Mouse (Mus musculus) neural tube, embryonic 11.5 days (tissue): ENCODE results near the gene Phc2. TPM values are rescaled to one million over a fixed set of nuclear protein-coding genes. Genes with fewer than 3 reads are reported as not detected.

Experiments used
- ATAC-seq: fragments of 200-750 bp; cut with Nextera tagmentation; 2 replicates; pipeline ENCODE4 v1.8.0; 2017; ENCODE audit warnings: moderate number of reproducible peaks, mild to moderate bottlenecking, moderate TSS enrichment, moderate library complexity; ENCODE audit not compliant: insufficient read depth, low FRiP score, low TSS enrichment
- DNase-seq: peaks from one replicate; pipeline ENCODE4 v3.0.0-alpha.2; 2015; ENCODE audit warnings: low spot score
- H3K27ac ChIP-seq: fragments of 300-500 bp; sonication (generic); 2 replicates; pipeline ENCODE4 v1.5.1; 2014; ENCODE audit warnings: low read depth, mild to moderate bottlenecking, low read length
- H3K27me3 ChIP-seq: fragments of 300-500 bp; sonication (generic); 2 replicates; pipeline ENCODE4 v1.6.1; 2014; ENCODE audit warnings: mild to moderate bottlenecking, low read length, mixed read lengths; ENCODE audit not compliant: control insufficient read depth, insufficient read depth
- H3K36me3 ChIP-seq: fragments of 300-500 bp; sonication (generic); 2 replicates; pipeline ENCODE4 v1.6.1; 2014; ENCODE audit warnings: mild to moderate bottlenecking, low read length, moderate library complexity, mixed read lengths; ENCODE audit not compliant: control insufficient read depth, insufficient read depth
- H3K4me1 ChIP-seq: fragments of 300-500 bp; sonication (generic); 2 replicates; pipeline ENCODE4 v1.6.1; 2014; ENCODE audit warnings: low read length, mixed read lengths; ENCODE audit not compliant: control insufficient read depth, insufficient read depth
- H3K4me2 ChIP-seq: fragments of 300-500 bp; sonication (generic); 2 replicates; pipeline ENCODE4 v1.6.1; 2014; ENCODE audit warnings: low read depth, mild to moderate bottlenecking, moderate library complexity
- H3K4me3 ChIP-seq: fragments of 300-500 bp; sonication (generic); 2 replicates; pipeline ENCODE4 v1.5.1; 2014; ENCODE audit warnings: low read depth, low read length
- H3K9ac ChIP-seq: fragments of 300-500 bp; sonication (generic); 2 replicates; pipeline ENCODE4 v1.6.1; 2014; ENCODE audit warnings: mild to moderate bottlenecking, low read length
- H3K9me3 ChIP-seq: fragments of 300-500 bp; sonication (generic); 2 replicates; pipeline ENCODE4 v1.6.1; 2016; ENCODE audit warnings: low read length; ENCODE audit not compliant: control insufficient read depth
- WGBS: fragments of 180-500 bp; shearing (Covaris S2); extraction: QIAGEN DNeasy Blood & Tissue Kit; methylation state at CpG from one replicate; pipeline ENCODE4 v1.1.7; 2014; 5-methylcytosine and 5-hydroxymethylcytosine counted together
- polyA plus RNA-seq: library from polyadenylated mRNA; unstranded; fragments of >200 nt; fragmentation: Nextera tagmentation; extraction: Ambion mirVana; gene quantifications from 2 replicates; pipeline ENCODE4 v1.2.1, GENCODE M21; 2014

Gene Phc2
- polyA plus RNA-seq, 1 experiment from 2014 or later = 123 TPM

GRCm38 (mm10) chr4:128706626-128707025 is 52.1 kb downstream of the Phc2 start:
- no peak overlapping the region for H3K27ac ChIP-seq
- no peak overlapping the region for H3K4me3 ChIP-seq
- ATAC-seq (no peak), DNase-seq (peak; percentile 55)
- peaks cover 4% of the 10 kb centered on the region for H3K4me1 ChIP-seq
- H3K9ac ChIP-seq = no peak overlapping the region
- H3K9me3 ChIP-seq = no peaks in the 10 kb centered on the region
- WGBS = 33% methylated on average over 9 of the region's 9 CpGs
- no peaks in the 10 kb centered on the region for H3K27me3 ChIP-seq
- H3K4me2 ChIP-seq = no peak overlapping the region
- H3K36me3 ChIP-seq = no peaks in the 10 kb centered on the region

- ATAC-seq = no peak
- H3K4me1 ChIP-seq = peaks cover 12% of the 10 kb centered on the region
- no peak overlapping the region for H3K27ac ChIP-seq
- 60% methylated on average over 4 of the region's 4 CpGs for WGBS
- H3K9me3 ChIP-seq = no peaks in the 10 kb centered on the region
- H3K4me2 ChIP-seq = no peak overlapping the region
- H3K4me3 ChIP-seq = no peak overlapping the region
- H3K9ac ChIP-seq = no peak overlapping the region
- H3K27me3 ChIP-seq = no peaks in the 10 kb centered on the region
- H3K36me3 ChIP-seq = no peaks in the 10 kb centered on the region; the same call in 1 of the 2 replicates
- no peak for DNase-seq
These were observed 52.9 kb downstream of the Phc2 start for GRCm38 (mm10) chr4:128707384-128707783.

GRCm38 (mm10) chr4:128709061-128709780 is 54.7 kb downstream of the Phc2 start:
- Histone ChIP-seq H3K36me3 (no peaks in the 10 kb centered on the region; the same call in 1 of the 2 replicates), H3K9ac (no peak overlapping the region), H3K27me3 (no peaks in the 10 kb centered on the region), H3K4me3 (no peak overlapping the region), H3K4me2 (no peak overlapping the region), H3K4me1 (peaks cover 15% of the 10 kb centered on the region), H3K9me3 (no peaks in the 10 kb centered on the region), H3K27ac (no peak overlapping the region; the same call in 1 of the 2 replicates)
- WGBS = 87% methylated on average over 15 of the region's 15 CpGs
- no peak for ATAC-seq
- DNase-seq = no peak

GRCm38 (mm10) chr4:128709781-128710166 is 55.3 kb downstream of the Phc2 start:
- peaks cover 19% of the 10 kb centered on the region for H3K4me1 ChIP-seq
- ATAC-seq = no peak
- no peak overlapping the region for H3K4me3 ChIP-seq
- H3K27ac ChIP-seq = no peak overlapping the region
- H3K4me2 ChIP-seq = no peak overlapping the region
- no peaks in the 10 kb centered on the region for H3K27me3 ChIP-seq
- H3K9me3 ChIP-seq = no peaks in the 10 kb centered on the region
- H3K9ac ChIP-seq = no peak overlapping the region
- DNase-seq = no peak
- WGBS = 92% methylated on average over 12 of the region's 12 CpGs
- H3K36me3 ChIP-seq = no peaks in the 10 kb centered on the region; the same call in 1 of the 2 replicates

GRCm38 (mm10) chr4:128710286-128710685 is 55.8 kb downstream of the Phc2 start:
- H3K9me3 ChIP-seq = no peaks in the 10 kb centered on the region
- 95% methylated on average over 6 of the region's 6 CpGs for WGBS
- H3K36me3 ChIP-seq = no peaks in the 10 kb centered on the region; the same call in 1 of the 2 replicates
- no peaks in the 10 kb centered on the region for H3K27me3 ChIP-seq
- H3K9ac ChIP-seq = no peak overlapping the region
- H3K4me2 ChIP-seq = no peak overlapping the region
- no peak overlapping the region for H3K4me3 ChIP-seq
- DNase-seq = no peak
- no peak overlapping the region for H3K27ac ChIP-seq
- H3K4me1 ChIP-seq = peaks cover 24% of the 10 kb centered on the region
- ATAC-seq = no peak

GRCm38 (mm10) chr4:128710800-128711199 is 56.3 kb downstream of the Phc2 start:
- DNase-seq (no peak), ATAC-seq (no peak)
- Histone ChIP-seq H3K27me3 (no peaks in the 10 kb centered on the region), H3K9me3 (no peaks in the 10 kb centered on the region), H3K9ac (no peak overlapping the region), H3K4me2 (no peak overlapping the region), H3K36me3 (no peaks in the 10 kb centered on the region; the same call in 1 of the 2 replicates), H3K27ac (no peak overlapping the region; the same call in 1 of the 2 replicates), H3K4me1 (peaks cover 29% of the 10 kb centered on the region), H3K4me3 (no peak overlapping the region)
- WGBS = 79% methylated on average over 9 of the region's 9 CpGs

- Histone ChIP-seq H3K9me3 (no peaks in the 10 kb centered on the region), H3K27me3 (no peaks in the 10 kb centered on the region), H3K4me1 (peaks cover 37% of the 10 kb centered on the region), H3K9ac (peak overlapping the region; percentile 26; the same call in 1 of the 2 replicates), H3K4me2 (peak overlapping the region; percentile 38), H3K4me3 (0 out of 2 replicates have a peak overlapping the region, but pooled peaks have one; percentile 3), H3K27ac (peak overlapping the region; percentile 49; the same call in 1 of the 2 replicates), H3K36me3 (no peaks in the 10 kb centered on the region; the same call in 1 of the 2 replicates)
- 8% methylated on average over 24 of the region's 24 CpGs for WGBS
- ATAC-seq (0 out of 2 replicates have a peak, but pooled peaks have one; percentile 17), DNase-seq (peak; percentile 95)
These were observed 57.1 kb downstream of the Phc2 start for GRCm38 (mm10) chr4:128711455-128712135.

GRCm38 (mm10) chr4:128712136-128712655 is 57.7 kb downstream of the Phc2 start:
- no peak for DNase-seq

More at GRCm38 (mm10) chr4:128712136-128712655, 57.7 kb downstream of the Phc2 start:
- H3K9ac ChIP-seq = 0 out of 2 replicates have a peak overlapping the region, but pooled peaks have one; percentile 24
- no peaks in the 10 kb centered on the region; the same call in 1 of the 2 replicates for H3K36me3 ChIP-seq
- peak overlapping the region; percentile 38 for H3K4me2 ChIP-seq
- H3K4me1 ChIP-seq = peaks cover 40% of the 10 kb centered on the region
- 66% methylated on average over 13 of the region's 13 CpGs for WGBS
- H3K4me3 ChIP-seq = no peak overlapping the region
- no peaks in the 10 kb centered on the region for H3K9me3 ChIP-seq
- ATAC-seq = no peak
- no peak overlapping the region for H3K27ac ChIP-seq
- H3K27me3 ChIP-seq = no peaks in the 10 kb centered on the region
